Mouse (Mus musculus) forebrain, embryonic 13.5 days (tissue): Measurements from ENCODE around the gene Bcam. TPM values are rescaled to one million over a fixed set of nuclear protein-coding genes. Genes with fewer than 3 reads are reported as not detected.

Experiments used
- ATAC-seq: fragments of 200-750 bp; cut with Nextera tagmentation; 2 replicates; pipeline ENCODE4 v1.8.0; 2017
- H3K27ac ChIP-seq: fragments of 300-500 bp; sonication (generic); 2 replicates; pipeline ENCODE4 v1.5.1; 2015; ENCODE audit warnings: inconsistent platforms, mild to moderate bottlenecking, moderate library complexity
- H3K27me3 ChIP-seq: fragments of 300-500 bp; sonication (generic); 2 replicates; pipeline ENCODE4 v1.6.1; 2015; ENCODE audit warnings: mild to moderate bottlenecking, inconsistent platforms
- H3K36me3 ChIP-seq: fragments of 300-500 bp; sonication (generic); 2 replicates; pipeline ENCODE4 v1.6.1; 2015; ENCODE audit warnings: mild to moderate bottlenecking, inconsistent platforms; ENCODE audit not compliant: poor library complexity, severe bottlenecking
- H3K4me1 ChIP-seq: fragments of 300-500 bp; sonication (generic); 2 replicates; pipeline ENCODE4 v1.6.1; 2015; ENCODE audit warnings: inconsistent platforms
- H3K4me2 ChIP-seq: fragments of 300-500 bp; sonication (generic); 2 replicates; pipeline ENCODE4 v1.6.1; 2015; ENCODE audit warnings: inconsistent platforms, mild to moderate bottlenecking, moderate library complexity
- H3K4me3 ChIP-seq: fragments of 300-500 bp; sonication (generic); 2 replicates; pipeline ENCODE4 v1.5.1; 2015; ENCODE audit warnings: mild to moderate bottlenecking, inconsistent platforms
- H3K9ac ChIP-seq: fragments of 300-500 bp; sonication (generic); 2 replicates; pipeline ENCODE4 v1.6.1; 2015; ENCODE audit warnings: mild to moderate bottlenecking, inconsistent platforms
- H3K9me3 ChIP-seq: fragments of 300-500 bp; sonication (generic); replicated peaks from 2 replicates; pipeline ENCODE4 v1.6.1; 2016; ENCODE audit warnings: inconsistent platforms
- WGBS: fragments of 180-500 bp; shearing (Covaris S2); methylation state at CpG from one replicate; pipeline ENCODE4 v1.1.7; 2015; 5-methylcytosine and 5-hydroxymethylcytosine counted together
- polyA plus RNA-seq: library from polyadenylated mRNA; unstranded; fragments of >200 nt; fragmentation: Nextera tagmentation; extraction: Ambion mirVana; gene quantifications from 2 replicates; pipeline ENCODE4 v1.2.1, GENCODE M21; 2015

Gene Bcam
- polyA plus RNA-seq, 1 experiment from 2014 or later, result 4.4 TPM

DNA sequence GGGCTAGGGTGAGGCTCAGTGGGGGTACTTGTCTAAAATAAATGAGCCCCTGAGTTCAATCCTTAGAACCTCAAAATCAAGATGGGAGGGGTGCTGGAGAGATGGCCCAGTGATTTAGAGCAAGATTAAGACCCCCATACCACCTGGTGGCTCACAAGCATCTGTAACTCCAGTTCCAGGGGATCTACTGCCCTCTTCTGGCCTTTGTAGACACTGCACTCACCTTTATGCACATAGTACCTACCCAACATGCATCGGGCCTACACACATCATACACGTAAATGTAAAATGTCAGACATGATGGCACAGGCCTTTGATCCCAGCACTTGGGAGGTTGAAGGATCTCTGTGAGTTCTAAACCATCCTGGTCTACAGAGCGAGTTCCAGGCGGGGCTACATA lies 11.8 kb upstream of the Bcam start:
- ATAC-seq, result no peak
- no peaks in the 10 kb centered on the region for H3K36me3 ChIP-seq
- H3K4me3 ChIP-seq, result no peak overlapping the region
- H3K27me3 ChIP-seq, result no peaks in the 10 kb centered on the region
- H3K9ac ChIP-seq, result no peak overlapping the region
- 0 out of 2 replicates have a peak, but pooled peaks cover 2% of the 10 kb centered on the region for H3K9me3 ChIP-seq
- no peaks in the 10 kb centered on the region for H3K4me1 ChIP-seq
- H3K27ac ChIP-seq, result no peak overlapping the region
- H3K4me2 ChIP-seq, result no peak overlapping the region
- WGBS, result 95% methylated on average over 4 of the region's 4 CpGs

DNA sequence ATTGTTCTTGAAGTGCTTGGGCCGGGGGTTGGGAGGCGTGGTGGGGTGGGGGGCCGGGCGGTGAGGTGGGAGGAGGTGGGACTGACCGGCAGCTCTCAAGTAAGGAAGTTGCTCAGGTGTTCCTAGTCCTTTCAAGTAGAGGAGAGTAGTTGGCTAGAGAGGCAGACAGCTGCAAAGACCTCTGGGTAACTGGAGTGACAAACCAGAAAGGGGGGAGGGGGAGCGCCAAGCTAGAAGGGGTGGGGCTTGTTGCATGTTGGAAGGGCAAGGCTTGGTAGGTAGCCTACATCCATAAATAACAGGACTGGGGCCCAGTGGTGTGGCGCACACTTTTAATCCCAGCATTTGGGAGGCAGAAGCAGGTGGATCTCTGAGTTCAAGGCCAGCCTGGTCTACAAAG lies 10.9 kb upstream of the Bcam start:
- no peaks in the 10 kb centered on the region for H3K36me3 ChIP-seq
- H3K4me2 ChIP-seq, result no peak overlapping the region
- 86% methylated on average over 7 of the region's 7 CpGs for WGBS
- no peaks in the 10 kb centered on the region for H3K4me1 ChIP-seq
- H3K27ac ChIP-seq, result no peak overlapping the region
- H3K4me3 ChIP-seq, result no peak overlapping the region
- H3K27me3 ChIP-seq, result no peaks in the 10 kb centered on the region
- H3K9me3 ChIP-seq, result 0 out of 2 replicates have a peak, but pooled peaks cover 2% of the 10 kb centered on the region
- ATAC-seq, result no peak
- H3K9ac ChIP-seq, result no peak overlapping the region

DNA sequence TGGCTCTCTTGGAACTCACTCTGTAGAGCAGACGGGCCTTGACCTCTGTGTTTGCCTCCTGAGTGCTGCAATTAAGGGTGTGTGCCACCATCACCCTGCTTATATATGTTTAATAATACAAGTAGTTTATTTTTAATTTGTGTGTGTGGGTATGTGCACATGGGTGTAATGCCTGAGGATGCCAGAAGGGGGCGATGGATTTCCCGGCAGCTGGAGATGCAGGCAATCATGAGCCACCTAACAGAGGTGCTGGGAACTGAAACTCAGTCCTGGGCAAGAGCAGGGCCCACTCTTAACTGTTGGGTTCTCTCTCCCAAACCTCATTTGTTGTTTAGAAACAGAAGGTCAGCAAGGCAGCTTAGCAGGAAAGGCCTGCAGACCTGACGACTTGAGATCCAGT lies 9.1 kb upstream of the Bcam start:
- H3K27me3 ChIP-seq, result no peaks in the 10 kb centered on the region
- H3K9me3 ChIP-seq, result 0 out of 2 replicates have a peak, but pooled peaks cover 2% of the 10 kb centered on the region
- no peaks in the 10 kb centered on the region for H3K4me1 ChIP-seq
- no peak overlapping the region for H3K27ac ChIP-seq
- no peak overlapping the region for H3K4me2 ChIP-seq
- ATAC-seq, result no peak
- H3K36me3 ChIP-seq, result no peaks in the 10 kb centered on the region
- H3K9ac ChIP-seq, result no peak overlapping the region
- 75% methylated on average over 4 of the region's 4 CpGs for WGBS
- H3K4me3 ChIP-seq, result no peak overlapping the region

DNA sequence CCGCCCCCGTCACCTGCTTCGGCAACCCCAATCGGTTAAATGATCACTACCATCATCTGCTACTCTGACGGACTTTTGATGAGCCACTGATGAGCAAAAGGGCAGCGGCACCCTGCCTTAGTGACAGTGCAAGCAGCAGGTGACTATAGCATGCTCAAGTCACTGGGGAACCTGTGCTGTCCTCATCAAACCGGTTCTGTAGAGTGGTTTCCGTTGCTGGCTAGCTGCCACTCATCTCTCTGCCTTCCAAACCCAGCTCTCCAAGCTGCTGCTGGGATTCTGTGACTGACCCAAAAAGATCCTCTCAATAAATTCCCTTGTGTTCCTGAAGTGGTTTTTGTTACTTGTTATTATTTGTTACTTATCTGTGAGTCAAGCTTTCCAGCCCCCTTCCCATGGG lies 7.8 kb upstream of the Bcam start:
- no peaks in the 10 kb centered on the region for H3K36me3 ChIP-seq
- H3K4me3 ChIP-seq, result no peak overlapping the region
- no peak overlapping the region for H3K4me2 ChIP-seq
- H3K27me3 ChIP-seq, result no peaks in the 10 kb centered on the region
- WGBS, result 86% methylated on average over 8 of the region's 8 CpGs
- 0 out of 2 replicates have a peak, but pooled peaks cover 2% of the 10 kb centered on the region for H3K9me3 ChIP-seq
- no peak for ATAC-seq
- H3K9ac ChIP-seq, result no peak overlapping the region
- H3K27ac ChIP-seq, result no peak overlapping the region
- H3K4me1 ChIP-seq, result no peaks in the 10 kb centered on the region

DNA sequence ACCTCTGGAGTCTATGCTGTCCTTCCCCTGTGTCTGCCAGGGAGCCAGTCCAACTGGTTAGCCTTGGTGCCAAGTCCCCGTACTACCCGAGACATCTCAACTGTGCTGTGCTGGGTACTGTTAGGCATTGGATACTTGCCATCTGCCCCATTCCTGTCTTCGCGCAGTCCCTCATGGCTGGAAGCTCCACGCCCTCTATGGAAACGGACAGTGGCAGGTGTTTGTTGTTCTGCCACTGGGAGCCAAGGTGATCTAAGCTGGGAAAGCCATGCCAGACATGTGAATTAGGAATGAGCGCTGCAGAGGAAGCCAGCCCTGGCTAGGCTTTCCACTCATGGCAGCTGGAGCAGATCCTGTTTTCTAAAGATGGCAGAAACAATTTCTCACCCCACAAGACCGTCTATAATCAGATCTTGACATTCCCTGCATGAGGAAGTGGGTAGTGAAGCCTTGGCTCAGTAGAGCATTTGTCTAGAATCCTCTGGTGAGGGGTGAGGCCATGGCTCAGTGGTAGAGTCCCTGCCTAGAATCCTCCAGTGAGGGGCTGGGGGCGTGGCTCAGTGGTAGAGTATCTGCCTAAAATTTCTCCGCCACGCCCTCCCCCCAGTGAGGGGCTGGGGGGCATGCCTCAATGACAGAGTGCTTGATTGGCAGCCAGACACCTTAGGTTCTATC lies 6.4 kb upstream of the Bcam start:
- 93% methylated on average over 11 of the region's 11 CpGs for WGBS
- Histone ChIP-seq H3K9ac (no peak overlapping the region), H3K4me2 (no peak overlapping the region)

DNA sequence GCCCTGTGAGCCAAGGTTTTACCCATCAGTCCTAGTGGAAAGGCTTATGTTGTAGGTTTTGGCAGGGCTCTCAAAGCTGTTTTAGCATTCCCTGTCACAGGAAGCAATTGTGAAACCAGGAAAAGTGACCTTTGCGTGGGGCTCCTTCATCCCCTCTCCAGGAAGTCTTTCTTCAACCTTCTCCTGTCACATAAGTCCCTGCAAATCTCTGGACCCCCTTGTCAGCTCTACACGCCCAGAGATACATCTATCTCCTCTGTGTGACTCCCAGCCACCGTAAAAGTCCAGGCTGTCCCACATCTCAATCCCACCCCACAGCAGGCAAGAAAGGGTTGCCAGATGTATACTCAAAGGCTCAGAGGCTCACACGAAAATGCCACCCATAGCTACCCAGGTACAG lies 866 bp upstream of the Bcam start:
- 60% methylated on average over 4 of the region's 4 CpGs for whole genome bisulfite sequencing
- H3K4me2 ChIP-seq, result no peak overlapping the region
- ATAC-seq, result no peak

More for the DNA sequence above, 6.4 kb upstream of the Bcam start:
- Histone ChIP-seq H3K4me3 (no peak overlapping the region), H3K4me1 (no peaks in the 10 kb centered on the region), H3K27me3 (0 out of 2 replicates have a peak, but pooled peaks cover 1% of the 10 kb centered on the region), H3K27ac (no peak overlapping the region), H3K9me3 (0 out of 2 replicates have a peak, but pooled peaks cover 2% of the 10 kb centered on the region), H3K36me3 (no peaks in the 10 kb centered on the region)
- no peak for ATAC-seq

DNA sequence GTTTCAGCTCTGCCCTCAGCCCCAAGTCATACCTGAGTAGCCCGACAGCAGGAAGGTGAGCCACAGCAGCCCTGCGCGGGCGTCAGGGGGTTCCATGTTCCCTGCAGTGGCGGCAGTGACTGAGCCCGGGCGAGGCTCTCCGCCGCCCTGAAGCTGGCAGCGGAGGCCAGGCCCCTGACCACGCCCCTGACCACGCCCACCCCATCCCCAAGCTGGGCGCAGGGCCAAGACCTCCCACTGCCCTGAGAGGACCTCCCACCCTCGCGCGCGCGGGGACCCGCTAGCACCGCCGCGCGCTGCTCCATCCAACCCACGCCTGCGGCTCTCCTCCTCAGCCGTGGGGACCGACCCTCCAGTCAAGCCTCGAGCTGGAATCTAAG lies 451 bp downstream of the Bcam start:
- H3K4me3 ChIP-seq, result peak overlapping the region; percentile 37
- H3K4me2 ChIP-seq, result peak overlapping the region; percentile 70
- ATAC-seq, result peak; percentile 83
- H3K36me3 ChIP-seq, result no peaks in the 10 kb centered on the region
- H3K27me3 ChIP-seq, result peaks cover 44% of the 10 kb centered on the region
- WGBS, result 0% methylated on average over 28 of the region's 28 CpGs
- no peak overlapping the region for H3K27ac ChIP-seq
- H3K9ac ChIP-seq, result peak overlapping the region; percentile 64
- H3K4me1 ChIP-seq, result peaks cover 17% of the 10 kb centered on the region
- no peaks in the 10 kb centered on the region; the same call in 1 of the 2 replicates for H3K9me3 ChIP-seq

More for the DNA sequence above, 866 bp upstream of the Bcam start:
- Histone ChIP-seq H3K9me3 (no peaks in the 10 kb centered on the region; the same call in 1 of the 2 replicates), H3K9ac (no peak overlapping the region), H3K27ac (no peak overlapping the region), H3K4me1 (peaks cover 17% of the 10 kb centered on the region), H3K4me3 (no peak overlapping the region), H3K27me3 (peaks cover 44% of the 10 kb centered on the region), H3K36me3 (no peaks in the 10 kb centered on the region)

DNA sequence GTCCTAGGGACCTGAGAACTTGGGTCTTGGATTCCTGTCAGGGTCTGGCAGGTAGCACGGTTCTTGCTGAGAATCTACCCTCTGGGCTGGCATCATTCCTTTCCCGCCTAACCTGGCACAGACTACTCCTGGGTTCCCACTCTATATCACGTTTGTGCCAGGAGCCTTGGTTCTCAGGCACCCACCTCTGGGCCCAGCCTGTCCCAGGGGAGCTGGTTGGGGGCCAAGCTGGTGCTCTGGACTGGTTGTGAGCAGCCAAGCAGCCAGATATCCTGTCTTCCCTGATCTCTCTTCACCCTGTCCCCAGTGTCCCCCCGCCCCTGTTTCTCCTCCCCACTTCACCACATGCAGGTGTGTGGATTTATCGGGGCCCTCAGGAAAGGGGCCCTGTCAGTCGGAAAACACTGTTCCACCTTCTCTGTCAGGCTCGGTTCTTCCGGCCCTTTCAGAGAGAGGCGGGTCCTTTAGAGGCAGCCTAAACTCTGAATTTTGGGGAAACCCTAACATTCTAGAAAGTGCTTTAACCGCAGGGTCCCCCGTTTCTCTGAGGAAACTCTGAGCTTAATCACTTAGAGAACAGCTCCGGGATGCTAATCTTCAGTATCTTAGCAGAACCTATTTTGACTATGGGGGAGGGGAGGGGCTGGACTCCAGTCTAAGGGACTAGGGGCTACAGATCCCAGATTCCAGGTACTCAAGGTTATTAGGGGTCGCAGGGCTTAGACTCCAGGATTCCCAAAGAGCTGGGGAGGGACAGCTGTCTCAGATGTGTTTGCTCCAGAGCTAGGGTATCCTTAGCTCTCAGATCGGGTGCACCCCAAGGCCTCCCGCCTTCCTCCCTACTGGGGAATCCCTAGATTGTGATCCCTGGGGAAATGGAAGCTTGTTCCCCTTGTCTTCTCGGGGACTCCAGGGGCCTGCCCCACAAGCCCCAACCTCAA lies 1.1 kb downstream of the Bcam start:
- WGBS, result 9% methylated on average over 16 of the region's 16 CpGs
- peak overlapping the region; percentile 70 for H3K4me2 ChIP-seq
- no peak overlapping the region for H3K27ac ChIP-seq
- H3K4me1 ChIP-seq, result peaks cover 17% of the 10 kb centered on the region
- peak overlapping the region; percentile 64 for H3K9ac ChIP-seq
- H3K9me3 ChIP-seq, result no peaks in the 10 kb centered on the region; the same call in 1 of the 2 replicates
- peak overlapping the region; percentile 37 for H3K4me3 ChIP-seq
- peak; percentile 5; the same call in 1 of the 2 replicates for ATAC-seq
- peaks cover 44% of the 10 kb centered on the region for H3K27me3 ChIP-seq
- H3K36me3 ChIP-seq, result no peaks in the 10 kb centered on the region

DNA sequence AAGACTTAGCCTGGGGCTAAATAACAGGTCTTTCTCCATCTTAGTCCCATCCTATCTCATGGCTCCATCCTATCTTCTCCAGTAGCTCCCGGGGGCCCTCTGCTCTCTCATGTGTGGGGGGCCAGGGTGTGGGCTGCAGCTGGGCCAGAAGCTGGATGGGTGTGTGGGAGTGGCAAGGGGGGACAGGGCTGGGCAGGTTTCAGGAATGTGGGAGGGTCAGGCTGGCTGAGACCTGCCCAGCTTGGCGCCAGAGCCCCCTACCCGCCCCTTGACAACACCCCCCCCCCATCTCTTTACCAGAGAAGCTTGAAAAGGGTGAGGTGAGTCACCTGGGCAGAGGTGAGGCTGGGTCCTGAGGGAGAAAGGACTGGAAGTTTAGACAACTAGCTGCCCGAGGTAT lies 1.8 kb downstream of the Bcam start:
- no peak for ATAC-seq
- 30% methylated on average over 4 of the region's 4 CpGs for WGBS

DNA sequence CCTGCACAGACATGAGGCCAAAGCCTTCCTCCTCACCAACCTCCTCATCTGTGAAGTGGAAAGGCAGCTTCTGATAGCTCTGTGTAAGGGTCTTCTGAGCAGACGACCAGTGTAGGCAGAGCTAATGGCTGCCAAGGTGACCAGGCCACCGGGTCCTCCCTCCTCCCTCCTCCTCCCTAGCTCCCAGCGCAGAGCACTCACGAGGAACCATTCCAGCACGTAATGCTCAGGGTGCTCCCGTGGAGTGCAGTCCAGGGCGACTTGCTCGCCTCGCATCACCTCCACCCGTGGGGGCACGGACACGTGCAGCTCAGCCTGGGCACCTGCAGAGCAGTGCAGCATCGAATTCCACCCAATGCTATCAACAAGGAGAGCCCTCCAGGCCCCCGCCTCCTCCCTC lies 2.6 kb downstream of the Bcam start:
- H3K4me2 ChIP-seq, result no peak overlapping the region
- H3K36me3 ChIP-seq, result no peaks in the 10 kb centered on the region
- 74% methylated on average over 14 of the region's 14 CpGs for WGBS
- no peak overlapping the region for H3K9ac ChIP-seq
- no peak overlapping the region for H3K4me3 ChIP-seq
- H3K27me3 ChIP-seq, result peaks cover 44% of the 10 kb centered on the region
- no peaks in the 10 kb centered on the region; the same call in 1 of the 2 replicates for H3K9me3 ChIP-seq
- H3K4me1 ChIP-seq, result peaks cover 17% of the 10 kb centered on the region
- no peak overlapping the region for H3K27ac ChIP-seq
- no peak for ATAC-seq

More for the DNA sequence above, 1.8 kb downstream of the Bcam start:
- Histone ChIP-seq H3K4me3 (no peak overlapping the region), H3K4me2 (no peak overlapping the region), H3K9ac (no peak overlapping the region), H3K9me3 (no peaks in the 10 kb centered on the region; the same call in 1 of the 2 replicates), H3K36me3 (no peaks in the 10 kb centered on the region), H3K27ac (no peak overlapping the region), H3K27me3 (peaks cover 44% of the 10 kb centered on the region), H3K4me1 (peaks cover 17% of the 10 kb centered on the region)

DNA sequence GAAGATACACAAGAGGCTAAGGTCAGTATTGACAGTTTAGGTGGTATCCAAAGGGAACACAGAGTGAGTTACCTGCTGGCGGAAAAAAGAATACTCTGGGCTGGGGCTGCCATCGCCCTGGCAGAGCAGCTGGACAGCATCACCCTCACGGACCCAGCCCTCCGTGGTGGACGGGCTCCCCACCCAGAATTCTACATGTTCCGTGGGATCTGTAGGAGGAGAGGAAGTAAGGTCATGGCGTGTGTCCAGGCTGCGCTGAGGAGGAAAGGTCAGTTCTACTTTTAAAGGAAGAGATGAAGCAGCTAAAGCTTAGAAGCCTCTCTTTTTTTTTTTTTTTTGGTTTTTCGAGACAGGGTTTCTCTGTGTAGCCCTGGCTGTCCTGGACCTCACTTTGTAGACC lies 6.2 kb downstream of the Bcam start:
- no peaks in the 10 kb centered on the region for H3K36me3 ChIP-seq
- no peaks in the 10 kb centered on the region for H3K9me3 ChIP-seq
- ATAC-seq, result no peak
- no peak overlapping the region for H3K27ac ChIP-seq
- WGBS, result 90% methylated on average over 9 of the region's 9 CpGs
- H3K4me3 ChIP-seq, result no peak overlapping the region
- H3K4me2 ChIP-seq, result no peak overlapping the region
- peaks cover 17% of the 10 kb centered on the region for H3K27me3 ChIP-seq
- H3K4me1 ChIP-seq, result peaks cover 2% of the 10 kb centered on the region
- no peak overlapping the region for H3K9ac ChIP-seq

DNA sequence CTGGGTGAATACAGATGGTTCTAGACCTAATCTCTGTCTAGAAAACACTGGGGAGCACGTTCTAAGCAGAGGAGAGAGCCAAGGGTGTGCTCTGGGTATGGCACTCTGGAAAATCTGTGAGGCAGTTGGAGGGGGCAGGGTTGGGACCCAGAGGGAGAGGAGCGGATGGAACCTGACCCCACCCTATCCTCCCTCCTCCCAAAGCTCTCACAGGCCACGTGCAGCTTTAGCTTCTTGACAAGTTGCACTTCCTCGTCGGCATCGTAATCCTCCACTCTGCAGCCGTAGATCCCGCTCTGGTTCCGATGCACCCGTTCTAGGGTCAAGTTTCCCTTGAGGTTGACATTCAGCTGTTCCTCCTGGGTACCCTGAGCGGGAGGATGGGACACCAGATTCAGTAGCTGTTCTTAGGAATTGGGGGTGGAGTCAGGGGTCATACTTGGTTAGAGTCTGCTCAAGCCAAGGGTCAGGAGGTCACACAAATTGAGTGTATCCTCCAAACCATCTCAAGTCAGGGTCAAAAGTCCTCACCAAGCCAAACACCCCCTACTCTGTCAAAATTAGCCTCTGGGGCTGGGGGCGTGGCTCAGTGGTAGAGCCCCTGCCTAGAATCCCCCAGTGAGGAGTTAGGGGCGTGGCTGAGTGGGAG lies 6.9 kb downstream of the Bcam start:
- Histone ChIP-seq H3K27me3 (peaks cover 11% of the 10 kb centered on the region; the same call in 1 of the 2 replicates), H3K36me3 (no peaks in the 10 kb centered on the region), H3K9me3 (no peaks in the 10 kb centered on the region), H3K27ac (no peak overlapping the region), H3K4me1 (no peaks in the 10 kb centered on the region), H3K4me3 (no peak overlapping the region), H3K9ac (no peak overlapping the region), H3K4me2 (no peak overlapping the region)
- ATAC-seq, result no peak
- 87% methylated on average over 13 of the region's 13 CpGs for WGBS
